Mouse (Mus musculus) ES-E14 (cell line): ENCODE measurements around the gene Elfn1. TPM values are rescaled to one million over a fixed set of nuclear protein-coding genes. Genes with fewer than 3 reads are reported as not detected.

Experiments
- DNase-seq: peaks from one replicate; pipeline ENCODE4 v3.0.0-alpha.2; 2013; ENCODE audit warnings: low read depth, low spot score
- H3K27ac ChIP-seq: 2 replicates; pipeline ENCODE4 v1.5.1; 2012; ENCODE audit warnings: low read depth, mild to moderate bottlenecking, low read length, moderate library complexity, mixed read lengths; ENCODE audit not compliant: poor library complexity, insufficient read depth, severe bottlenecking
- H3K36me3 ChIP-seq: 2 replicates; pipeline ENCODE4 v1.6.1; 2012; ENCODE audit warnings: mild to moderate bottlenecking, low read length, moderate library complexity, mixed read lengths; ENCODE audit not compliant: control insufficient read depth, poor library complexity, insufficient read depth, severe bottlenecking
- H3K4me1 ChIP-seq, 2 experiments: fragments of 150-350 bp in 1 of 2; sonication (generic) in 1 of 2; 2 replicates each; pipeline ENCODE4 v1.6.1; 2012; ENCODE audit warnings: low read length in 2 of 2, mild to moderate bottlenecking in 1 of 2, mixed read lengths in 1 of 2; ENCODE audit not compliant: control insufficient read depth in 2 of 2, insufficient read depth in 2 of 2, poor library complexity in 1 of 2
- H3K4me3 ChIP-seq, 2 experiments: fragments of 150-350 bp in 1 of 2; sonication (generic) in 1 of 2; 2 replicates each; pipeline ENCODE4 v1.5.1; 2012; ENCODE audit warnings: low read length in 2 of 2, low read depth in 1 of 2, mild to moderate bottlenecking in 1 of 2, mixed read lengths in 1 of 2; ENCODE audit not compliant: insufficient read depth in 1 of 2, poor library complexity in 1 of 2, severe bottlenecking in 1 of 2
- H3K9ac ChIP-seq: 2 replicates; pipeline ENCODE4 v1.6.1; 2012; ENCODE audit warnings: low read depth, mild to moderate bottlenecking, low read length, mixed read lengths; ENCODE audit not compliant: poor library complexity, insufficient read depth, severe bottlenecking
- H3K9me3 ChIP-seq: fragments of 150-350 bp; sonication (generic); 2 replicates; pipeline ENCODE4 v1.6.1; 2012; ENCODE audit warnings: low read depth, mild to moderate bottlenecking, low read length; ENCODE audit not compliant: control insufficient read depth, insufficient read depth
- CHD2 ChIP-seq: IDR thresholded peaks from 2 replicates; pipeline ENCODE4 v1.6.1; 2014; ENCODE audit warnings: mild to moderate bottlenecking, low read depth, low read length, inconsistent platforms
- HCFC1 ChIP-seq: IDR thresholded peaks from 2 replicates; pipeline ENCODE4 v1.6.1; 2012; ENCODE audit warnings: low read length, inconsistent platforms, borderline replicate concordance; ENCODE audit not compliant: insufficient read depth
- MAFK ChIP-seq: IDR thresholded peaks from 2 replicates; pipeline ENCODE4 v1.6.1; 2014; ENCODE audit warnings: mild to moderate bottlenecking, low read depth, low read length, inconsistent platforms; ENCODE audit not compliant: insufficient read depth
- ZC3H11A ChIP-seq: IDR thresholded peaks from 2 replicates; pipeline ENCODE4 v1.6.1; 2012; ENCODE audit warnings: low read depth, mild to moderate bottlenecking, inconsistent platforms, low read length, borderline replicate concordance
- ZNF384 ChIP-seq: IDR thresholded peaks from 2 replicates; pipeline ENCODE4 v1.6.1; 2012; ENCODE audit warnings: low read depth, low read length, inconsistent platforms
- in situ Hi-C, 2 experiments: fragments of 600-800 bp; cut with MboI; formaldehyde crosslinking; loops; one replicate each; pipeline ENCODE4 v1.15.1; 2025; ENCODE audit warnings: low sequenced_read_pairs in 2 of 2, inconsistent platforms in 1 of 2; ENCODE audit not compliant: unreplicated experiment in 2 of 2
- total RNA-seq: library from RNA; depleted of rRNA; stranded (reverse); fragments of 300-350 nt; gene quantifications from 2 replicates; pipeline ENCODE4 v1.2.3, GENCODE M21; 2012

The Elfn1 gene
- total RNA-seq, 1 experiment: 1.1 TPM

DNA sequence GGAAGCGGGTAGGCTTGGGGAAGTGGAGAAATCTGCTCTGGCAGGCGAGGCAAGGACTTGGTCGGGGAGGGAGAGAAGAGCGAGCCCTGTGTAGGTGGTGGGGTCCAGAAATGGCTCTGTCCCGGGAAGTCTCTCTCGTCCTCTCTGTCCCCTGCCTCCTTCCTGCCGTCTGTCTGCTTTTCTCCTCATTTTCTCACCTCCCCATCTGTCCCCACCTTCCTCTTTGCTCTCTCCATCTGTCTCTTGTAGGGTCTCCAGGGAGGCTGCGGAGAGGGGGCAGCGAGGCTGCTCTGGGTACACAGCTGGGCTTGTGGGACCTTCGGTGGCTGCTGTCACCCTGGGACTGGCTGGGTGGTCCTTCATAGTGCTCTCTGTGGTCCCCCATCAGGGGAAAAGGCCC is 18.4 kb upstream of the Elfn1 start:
- peaks cover 0 to 4% of the 10 kb centered on the region in 2 experiments; a peak in 1 of 4 replicates for H3K4me1 ChIP-seq
- no peak overlapping the region for H3K4me3 ChIP-seq
- no peaks in the 10 kb centered on the region for H3K9me3 ChIP-seq
- no peak for DNase-seq
- H3K36me3 ChIP-seq: no peaks in the 10 kb centered on the region
- H3K9ac ChIP-seq: no peak overlapping the region
- H3K27ac ChIP-seq: no peak overlapping the region
- in situ Hi-C loops: no loop called here
- TF ChIP-seq CHD2: no peak
- TF ChIP-seq ZNF384: no peak
- no peak for TF ChIP-seq HCFC1
- no peak for TF ChIP-seq MAFK
- TF ChIP-seq ZC3H11A: no peak

- no peak overlapping the region for H3K9ac ChIP-seq
- in situ Hi-C loops: no loop called here
- H3K4me3 ChIP-seq: no peak overlapping the region
- H3K27ac ChIP-seq: no peak overlapping the region
- no peaks in the 10 kb centered on the region for H3K36me3 ChIP-seq
- no peaks in the 10 kb centered on the region for H3K9me3 ChIP-seq
- no peak for TF ChIP-seq MAFK
- DNase-seq: no peak
- H3K4me1 ChIP-seq: peaks cover 0 to 4% of the 10 kb centered on the region in 2 experiments; a peak in 1 of 4 replicates
Observed at GRCm38 (mm10) chr5:139892326-139892994, 15.3 kb upstream of the Elfn1 start.

- H3K36me3 ChIP-seq: no peaks in the 10 kb centered on the region
- in situ Hi-C loops: no loop called here
- H3K4me1 ChIP-seq: peaks cover 0 to 4% of the 10 kb centered on the region in 2 experiments; a peak in 1 of 4 replicates
- no peak for TF ChIP-seq CHD2
- no peak for TF ChIP-seq HCFC1
- TF ChIP-seq ZC3H11A: no peak
- TF ChIP-seq MAFK: no peak
- no peak for TF ChIP-seq ZNF384
- no peak overlapping the region for H3K4me3 ChIP-seq
- no peak for DNase-seq
- no peak overlapping the region for H3K9ac ChIP-seq
- H3K9me3 ChIP-seq: no peaks in the 10 kb centered on the region
- H3K27ac ChIP-seq: no peak overlapping the region
Observed at GRCm38 (mm10) chr5:139892995-139893345, 14.8 kb upstream of the Elfn1 start.

DNA sequence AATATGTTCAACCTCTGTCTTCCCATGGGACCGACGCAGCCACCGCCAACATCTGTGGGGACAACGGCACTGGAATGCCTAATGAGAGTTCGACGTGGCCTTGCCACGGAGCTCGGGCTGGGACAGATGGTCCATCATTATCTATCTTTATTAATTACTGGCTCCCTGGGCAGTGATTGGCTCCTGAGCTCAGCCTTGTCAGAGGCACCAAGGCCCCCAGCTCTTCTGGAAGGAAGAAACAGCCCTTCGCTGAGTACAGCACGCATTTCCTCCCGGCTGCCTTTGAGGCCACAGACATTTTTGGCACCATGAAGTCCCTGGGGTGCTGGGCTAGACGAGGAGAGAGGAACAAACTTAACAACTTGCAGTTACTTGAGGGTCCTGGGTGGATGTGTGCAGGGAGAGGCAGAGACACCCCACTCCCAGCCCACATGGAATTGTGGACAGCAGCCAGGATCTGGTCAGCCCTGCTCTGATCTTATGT is 13.7 kb upstream of the Elfn1 start:
- H3K4me1 ChIP-seq: peaks cover 0 to 3% of the 10 kb centered on the region in 2 experiments; a peak in 1 of 4 replicates
- DNase-seq: no peak
- H3K9ac ChIP-seq: no peak overlapping the region
- H3K27ac ChIP-seq: no peak overlapping the region
- in situ Hi-C loops: no loop called here
- H3K4me3 ChIP-seq: no peak overlapping the region
- TF ChIP-seq MAFK (no peak), HCFC1 (no peak), ZNF384 (no peak), CHD2 (no peak), ZC3H11A (no peak)
- no peaks in the 10 kb centered on the region for H3K9me3 ChIP-seq
- H3K36me3 ChIP-seq: no peaks in the 10 kb centered on the region

DNA sequence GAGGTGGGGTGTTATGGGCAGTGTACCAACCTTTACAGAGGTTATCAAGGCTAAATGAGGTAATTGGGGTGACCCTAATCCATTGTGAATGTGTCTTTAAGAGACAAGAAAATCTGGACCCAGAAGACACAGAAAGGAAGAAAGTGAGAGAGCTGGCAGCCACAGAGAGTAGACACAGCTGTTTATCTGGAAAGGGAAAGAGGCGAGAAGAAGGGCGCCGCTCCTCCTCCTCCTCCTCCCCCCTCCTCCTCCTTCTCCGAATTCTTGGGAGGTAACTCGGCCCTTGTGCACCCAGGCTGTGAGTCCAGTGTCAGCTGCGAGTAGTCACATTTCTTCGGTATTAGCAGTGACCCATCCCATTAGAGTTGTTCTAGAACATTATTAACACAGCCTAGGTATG is 8.7 kb upstream of the Elfn1 start:
- TF ChIP-seq MAFK (no peak), CHD2 (no peak), ZC3H11A (no peak), ZNF384 (no peak), HCFC1 (no peak)
- H3K9me3 ChIP-seq: no peaks in the 10 kb centered on the region
- H3K27ac ChIP-seq: no peak overlapping the region
- in situ Hi-C loops: no loop called here
- no peak overlapping the region for H3K4me3 ChIP-seq
- H3K36me3 ChIP-seq: no peaks in the 10 kb centered on the region
- no peak for DNase-seq
- no peaks in the 10 kb centered on the region for H3K4me1 ChIP-seq
- no peak overlapping the region for H3K9ac ChIP-seq
